Mouse (Mus musculus): ENCODE data around the gene Ush1g. TPM values are rescaled to one million over a fixed set of nuclear protein-coding genes. Genes with fewer than 3 reads are reported as not detected.
A peak's percentile ranks its signal among the peaks of the same experiment; 100 is the strongest.

Gene Ush1g
- total RNA-seq, 2 experiments from 2014 or later, result 0.61 to 0.81 TPM

- no peak for DNase-seq
- intact Hi-C loops (cut with DNase I), result no loop called here
- TF ChIP-seq CTCF (IDR thresholded peaks at IDR 0.05), result no peak
Observed at GRCm38 (mm10) chr11:115295939-115296338, 25.9 kb downstream of the Ush1g start.

GRCm38 (mm10) chr11:115292631-115293375 is 29.0 kb downstream of the Ush1g start:
- Histone ChIP-seq H3K4me3 (no peak overlapping the region), H3K27ac (no peak overlapping the region)
- TF ChIP-seq CTCF (IDR thresholded peaks at IDR 0.05), result no peak
- DNase-seq, result no peak
- intact Hi-C loops (cut with DNase I), result no loop called here

More at GRCm38 (mm10) chr11:115295939-115296338, 25.9 kb downstream of the Ush1g start:
- H3K4me3 ChIP-seq, result no peak overlapping the region
- no peak overlapping the region for H3K27ac ChIP-seq

DNA sequence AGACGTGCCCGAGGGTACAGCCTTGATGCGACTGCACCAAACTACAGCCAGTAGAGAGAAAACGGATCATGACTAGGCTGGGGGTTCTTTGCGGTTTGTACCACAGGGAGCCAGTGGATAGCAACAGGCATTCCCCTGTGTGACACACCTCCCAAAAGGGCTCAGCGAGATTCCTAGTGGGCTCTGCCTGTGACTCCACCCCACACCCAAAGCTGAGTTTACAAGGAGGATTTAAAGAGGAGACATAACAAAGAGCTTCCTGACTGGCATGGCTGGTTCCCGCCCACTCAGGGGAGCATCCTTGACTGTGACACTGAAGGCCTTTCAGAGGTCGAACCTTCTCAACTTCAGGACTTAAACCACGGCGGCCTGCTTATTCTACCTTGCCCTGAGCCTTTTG is 30.3 kb downstream of the Ush1g start:
- intact Hi-C loops (cut with DNase I), result no loop called here
- peak overlapping the region; percentile 43; the same call in 1 of the 2 replicates for H3K27ac ChIP-seq

GRCm38 (mm10) chr11:115290919-115291318 is 30.9 kb downstream of the Ush1g start:
- peak; percentile 82 for DNase-seq
- no peak for TF ChIP-seq CTCF (IDR thresholded peaks at IDR 0.05)
- H3K27ac ChIP-seq, result peak overlapping the region; percentile 51; the same call in 1 of the 2 replicates
- intact Hi-C loops (cut with DNase I), result no loop called here
- H3K4me3 ChIP-seq, result no peak overlapping the region

More for the DNA sequence above, 30.3 kb downstream of the Ush1g start:
- no peak overlapping the region for H3K4me3 ChIP-seq
- no peak for TF ChIP-seq CTCF (IDR thresholded peaks at IDR 0.05)
- no peak for DNase-seq

DNA sequence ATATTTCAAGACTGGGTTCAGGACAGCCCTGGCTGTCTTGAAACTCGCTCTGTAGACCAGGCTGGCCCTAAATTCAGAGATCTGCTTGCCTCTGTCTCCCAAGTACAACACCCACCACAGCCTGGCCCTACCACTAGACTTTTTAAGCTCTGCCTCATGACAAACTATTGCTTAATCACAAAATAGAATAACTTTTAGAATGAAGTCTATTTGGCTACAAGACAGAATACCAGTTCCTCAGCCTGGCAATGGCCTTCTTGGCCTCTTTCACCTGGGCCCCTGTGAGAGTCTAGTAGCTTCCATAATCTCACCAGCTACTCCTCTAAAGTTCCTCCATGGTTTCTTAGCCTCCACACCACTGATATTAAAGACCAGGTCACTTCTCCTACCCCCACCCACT is 31.5 kb downstream of the Ush1g start:
- peak overlapping the region; percentile 51; the same call in 1 of the 2 replicates for H3K27ac ChIP-seq
- DNase-seq, result no peak
- no peak overlapping the region for H3K4me3 ChIP-seq
- no peak for TF ChIP-seq CTCF (IDR thresholded peaks at IDR 0.05)
- intact Hi-C loops (cut with DNase I), result no loop called here

DNA sequence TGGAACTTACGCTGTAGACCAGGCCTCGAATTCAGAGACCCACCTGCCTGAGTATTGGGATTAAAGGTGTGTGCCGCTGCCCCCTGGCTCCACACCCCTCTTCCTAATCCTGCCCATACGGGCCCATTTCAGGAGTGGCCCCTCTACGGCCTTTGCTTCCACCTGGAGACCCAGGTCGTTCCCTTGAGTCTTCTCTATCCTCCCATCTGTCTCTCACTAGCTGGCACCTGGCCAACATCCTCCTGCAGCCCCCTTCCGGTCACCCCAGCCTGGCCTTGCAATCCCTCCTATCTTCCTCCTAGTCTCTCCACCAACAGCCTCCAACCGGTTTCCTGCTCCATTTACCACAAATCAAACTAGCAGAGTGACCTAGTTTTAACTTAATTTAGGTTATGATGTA is 32.0 kb downstream of the Ush1g start:
- peak overlapping the region; percentile 51; the same call in 1 of the 2 replicates for H3K27ac ChIP-seq
- intact Hi-C loops (cut with DNase I), result no loop called here
- H3K4me3 ChIP-seq, result no peak overlapping the region
- TF ChIP-seq CTCF (IDR thresholded peaks at IDR 0.05), result no peak
- no peak for DNase-seq

DNA sequence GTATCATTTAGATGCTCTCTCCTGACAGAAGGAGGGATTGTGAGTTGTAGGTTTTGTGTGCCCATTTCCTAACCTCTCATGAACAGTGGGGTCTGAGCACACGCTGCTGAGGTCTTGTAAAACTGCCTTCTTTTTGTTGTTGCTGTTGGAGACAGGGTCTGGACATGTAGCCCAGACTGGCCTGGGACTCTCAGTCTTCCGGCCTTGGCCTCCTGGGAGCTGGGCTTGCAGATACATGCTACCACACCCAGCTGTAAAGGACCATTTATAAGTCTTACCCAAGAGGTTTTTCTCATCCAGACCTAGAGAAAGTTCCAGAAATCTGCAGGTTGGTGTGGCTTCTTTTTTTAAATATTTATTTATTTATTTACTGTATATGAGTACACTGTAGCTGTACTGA is 33.5 kb downstream of the Ush1g start:
- no peak for DNase-seq
- H3K4me3 ChIP-seq, result no peak overlapping the region
- intact Hi-C loops (cut with DNase I), result no loop called here
- no peak overlapping the region for H3K27ac ChIP-seq
- TF ChIP-seq CTCF (IDR thresholded peaks at IDR 0.05), result no peak

DNA sequence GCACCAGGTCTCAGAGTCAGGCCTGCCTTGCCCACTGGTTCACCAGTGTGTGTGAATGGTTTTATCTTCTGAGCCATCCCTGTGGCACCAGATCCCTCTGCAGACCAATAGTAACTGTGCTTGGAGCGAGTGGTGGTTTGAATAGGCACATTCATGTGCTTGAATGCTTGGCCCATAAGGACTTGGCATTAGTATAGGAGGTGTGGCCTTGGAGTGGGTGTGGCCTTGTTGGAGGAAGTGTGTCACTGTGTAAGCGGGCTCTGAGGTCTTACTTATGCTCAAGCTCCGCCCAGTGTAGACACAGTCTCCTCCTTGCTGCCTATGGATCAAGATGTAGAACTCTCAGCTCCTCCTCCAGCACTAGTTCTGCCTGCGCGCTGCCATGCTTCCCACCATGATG is 34.5 kb downstream of the Ush1g start:
- TF ChIP-seq CTCF (IDR thresholded peaks at IDR 0.05), result no peak
- intact Hi-C loops (cut with DNase I), result no loop called here
- Histone ChIP-seq H3K27ac (no peak overlapping the region), H3K4me3 (no peak overlapping the region)
- DNase-seq, result no peak

DNA sequence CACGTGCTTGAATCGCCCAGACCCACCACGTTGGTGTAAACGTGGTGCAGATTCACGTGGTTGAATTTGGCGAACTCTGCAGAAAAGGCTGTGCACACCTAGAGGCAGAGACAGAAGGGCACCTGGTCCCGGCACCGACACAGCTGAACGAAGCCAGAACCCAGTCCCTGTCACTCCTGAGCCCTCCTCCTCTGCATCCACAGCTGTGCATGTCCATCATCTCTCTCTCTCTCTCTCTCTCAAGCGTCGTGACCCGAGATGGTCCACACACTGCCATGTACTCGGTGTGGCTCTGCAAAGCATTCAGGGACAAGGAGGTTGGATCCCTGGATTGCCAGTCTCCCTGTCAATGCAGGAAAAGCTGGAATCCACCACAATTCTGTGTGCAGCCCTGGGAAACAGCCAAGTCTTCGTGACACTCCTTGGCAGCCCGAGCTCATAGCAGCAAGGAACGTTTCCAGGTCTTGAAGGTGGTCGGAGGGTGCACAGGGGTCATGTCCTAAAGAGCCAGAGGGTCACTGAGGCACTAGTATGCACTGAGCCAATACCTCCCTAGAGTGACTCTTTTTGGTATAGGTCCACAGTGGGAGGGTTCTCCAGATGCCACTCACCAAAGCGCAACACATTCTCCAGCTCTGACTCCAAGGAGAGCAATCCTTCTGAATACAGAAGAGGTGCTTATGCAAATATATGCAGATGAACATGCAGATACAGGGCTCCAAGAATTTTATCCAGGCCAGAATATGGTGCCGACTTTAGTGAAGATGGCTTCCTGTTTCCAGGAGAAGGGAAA is 35.4 kb downstream of the Ush1g start:
- TF ChIP-seq CTCF (IDR thresholded peaks at IDR 0.05), result no peak
- DNase-seq, result peak; percentile 71
- intact Hi-C loops (cut with DNase I), result no loop called here
- peak overlapping the region; percentile 75 for H3K27ac ChIP-seq
- no peak overlapping the region for H3K4me3 ChIP-seq

DNA sequence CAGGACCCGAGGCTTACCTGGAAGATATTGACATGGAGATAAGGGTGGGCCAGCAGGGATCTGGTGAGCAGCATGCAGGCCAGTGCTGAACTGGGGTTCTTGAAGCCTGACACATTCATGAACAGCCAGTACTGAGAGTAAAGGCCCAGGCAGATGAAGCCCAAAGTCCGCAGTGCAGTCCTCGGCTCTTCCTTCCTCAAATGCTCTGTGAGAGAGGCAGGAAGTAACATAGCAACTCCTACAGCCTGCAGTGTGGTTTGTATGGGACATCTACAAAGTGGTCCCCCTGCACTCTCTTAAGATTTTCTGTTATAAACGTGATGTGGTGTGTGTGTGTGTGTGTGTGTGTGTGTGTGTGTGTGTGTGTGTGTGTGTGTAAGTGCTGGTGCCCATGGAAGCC is 36.6 kb downstream of the Ush1g start:
- Histone ChIP-seq H3K4me3 (no peak overlapping the region), H3K27ac (peak overlapping the region; percentile 35; the same call in 1 of the 2 replicates)
- DNase-seq, result no peak
- intact Hi-C loops (cut with DNase I), result no loop called here
- no peak for TF ChIP-seq CTCF (IDR thresholded peaks at IDR 0.05)

- no peak for TF ChIP-seq CTCF (IDR thresholded peaks at IDR 0.05)
- DNase-seq, result no peak
- intact Hi-C loops (cut with DNase I), result no loop called here
- Histone ChIP-seq H3K27ac (no peak overlapping the region), H3K4me3 (no peak overlapping the region)
Observed at GRCm38 (mm10) chr11:115283891-115284620, 37.8 kb downstream of the Ush1g start.

- TF ChIP-seq CTCF (IDR thresholded peaks at IDR 0.05), result no peak
Observed at GRCm38 (mm10) chr11:115283486-115283765, 38.4 kb downstream of the Ush1g start.

More at GRCm38 (mm10) chr11:115283486-115283765, 38.4 kb downstream of the Ush1g start:
- no peak overlapping the region for H3K4me3 ChIP-seq
- intact Hi-C loops (cut with DNase I), result no loop called here
- no peak for DNase-seq
- H3K27ac ChIP-seq, result no peak overlapping the region; the same call in 1 of the 2 replicates

Measured in gastrocnemius, adult 2 months (tissue).